Mouse (Mus musculus) cerebellum, adult 9-11 months (tissue): ENCODE measurements around the gene Mapre3.
"Not testable (repeated sequence)": the region's sequence is repeated elsewhere in the genome, so short reads cannot be mapped to it uniquely, and the experiment has no call there.

Experiments used
- DNase-seq: peaks from one replicate; pipeline ENCODE4 v3.0.0; 2022

Mapre3 gene

GRCm38 (mm10) chr5:30825166-30825565 lies 10.7 kb downstream of the Mapre3 start:
- DNase-seq = peak; percentile 46

DNA sequence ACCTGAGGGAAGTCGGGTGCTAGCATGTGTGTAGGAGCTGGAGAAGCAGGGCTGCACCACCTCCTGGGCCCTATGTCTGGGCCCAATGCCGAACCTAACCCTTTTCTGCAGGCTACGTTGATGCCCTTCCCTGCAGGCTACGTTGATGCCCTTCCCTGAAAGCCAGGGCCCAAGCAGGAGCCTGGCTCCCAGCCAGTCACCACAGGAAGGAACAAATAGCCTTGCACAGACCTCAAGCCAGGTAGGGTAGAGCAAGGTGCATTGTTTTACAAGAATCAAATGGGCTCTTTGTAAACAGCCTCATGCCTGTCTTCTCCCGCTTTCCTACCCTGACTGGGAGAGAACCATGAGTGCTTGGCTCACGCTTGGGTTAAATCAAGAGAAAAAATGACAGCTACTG lies 11.4 kb downstream of the Mapre3 start:
- peak; percentile 83 for DNase-seq

GRCm38 (mm10) chr5:30833416-30833815 lies 19.0 kb downstream of the Mapre3 start:
- no peak for DNase-seq

- DNase-seq = no peak
These were observed 25.3 kb downstream of the Mapre3 start for GRCm38 (mm10) chr5:30839731-30840130.

DNA sequence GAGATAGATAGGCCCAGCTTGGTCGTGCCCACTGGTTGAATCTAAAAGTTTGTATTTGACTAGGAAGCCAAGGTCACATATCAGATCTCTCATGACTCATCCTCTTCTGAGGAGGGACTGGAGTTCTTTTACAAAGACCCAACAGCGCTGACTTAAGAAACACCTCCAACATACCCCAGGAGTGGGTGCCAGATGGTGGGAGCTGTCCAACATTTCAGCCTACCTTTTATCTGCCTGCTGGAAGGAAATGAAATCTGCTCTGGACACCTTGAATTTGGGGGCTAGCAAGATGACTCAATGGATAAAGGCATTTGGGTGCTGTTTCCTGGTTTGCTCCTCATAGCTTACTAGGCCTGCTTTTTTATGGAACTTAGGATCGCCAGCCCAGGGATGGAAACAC lies 27.5 kb downstream of the Mapre3 start:
- DNase-seq = no peak

DNA sequence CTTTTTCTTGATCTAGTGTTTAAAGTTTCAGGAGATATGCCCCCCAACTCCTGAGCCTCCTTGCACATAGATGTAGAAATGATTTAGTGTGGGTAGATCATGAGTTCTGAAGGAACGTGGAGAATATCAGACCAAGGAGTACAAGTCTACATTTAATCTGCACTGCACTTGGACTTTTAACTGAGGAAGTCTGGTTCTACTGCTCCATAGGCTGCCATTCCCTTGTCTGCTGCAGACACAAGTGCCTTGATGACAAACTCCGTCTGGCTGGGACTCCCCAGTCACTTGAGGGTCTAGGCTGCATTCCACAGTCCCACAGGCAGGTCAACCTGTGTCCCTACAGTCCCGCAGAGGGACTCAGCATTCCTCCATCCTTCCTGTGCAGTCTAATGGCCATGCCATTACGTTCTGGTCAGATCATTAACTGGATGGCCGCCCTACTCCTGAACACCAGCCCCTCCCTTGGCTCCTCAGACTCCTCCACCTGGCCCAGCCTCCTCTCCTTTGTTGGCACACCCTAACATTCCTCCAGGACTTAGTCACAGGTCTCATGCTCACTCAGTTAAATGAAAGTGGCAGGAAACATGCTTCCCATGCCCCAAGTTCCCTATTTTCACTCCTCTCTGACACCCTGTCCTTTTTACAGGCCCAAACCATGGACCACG lies 35.6 kb downstream of the Mapre3 start:
- DNase-seq = no peak

- no peak for DNase-seq
These were observed 36.1 kb downstream of the Mapre3 start for GRCm38 (mm10) chr5:30850556-30850925.

GRCm38 (mm10) chr5:30853522-30853921 lies 39.1 kb downstream of the Mapre3 start:
- no peak for DNase-seq

GRCm38 (mm10) chr5:30855674-30856073 lies 41.2 kb downstream of the Mapre3 start:
- DNase-seq = no peak

GRCm38 (mm10) chr5:30856124-30856523 lies 41.7 kb downstream of the Mapre3 start:
- no peak for DNase-seq

- DNase-seq = no peak
These were observed 49.4 kb downstream of the Mapre3 start for GRCm38 (mm10) chr5:30863852-30864251.

- no peak for DNase-seq
These were observed 49.9 kb downstream of the Mapre3 start for GRCm38 (mm10) chr5:30864322-30864721.

GRCm38 (mm10) chr5:30866871-30867270 lies 52.4 kb downstream of the Mapre3 start:
- no peak for DNase-seq

GRCm38 (mm10) chr5:30867712-30868111 lies 53.3 kb downstream of the Mapre3 start, which contains the start of gene Tmem214:
Tmem214 (plus strand) TSS chr5:30868012.
- no peak for DNase-seq

DNA sequence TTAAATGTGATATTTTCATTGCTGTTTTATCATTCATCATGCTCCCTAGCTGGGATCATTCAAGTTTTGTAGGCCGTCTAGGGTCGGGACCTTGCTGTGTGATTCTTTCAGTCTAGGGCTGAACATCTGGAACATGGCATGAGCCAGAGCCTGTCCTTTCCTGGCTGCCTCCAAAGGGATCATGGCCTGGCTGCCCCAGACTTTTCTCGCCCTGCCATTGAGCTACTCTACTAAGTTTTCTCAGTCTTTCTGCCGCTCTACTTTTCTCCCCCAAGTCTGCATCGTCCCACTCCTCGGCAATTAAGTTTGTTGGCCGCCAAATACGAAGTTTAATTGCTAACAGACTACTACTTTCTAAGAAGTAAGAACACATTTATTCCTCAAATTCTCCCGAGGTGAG lies 54.5 kb downstream of the Mapre3 start:
- DNase-seq = no peak

- peak; percentile 90 for DNase-seq
These were observed 55.1 kb downstream of the Mapre3 start for GRCm38 (mm10) chr5:30869405-30870130.

GRCm38 (mm10) chr5:30870131-30870406 lies 55.6 kb downstream of the Mapre3 start:
- no peak for DNase-seq

DNA sequence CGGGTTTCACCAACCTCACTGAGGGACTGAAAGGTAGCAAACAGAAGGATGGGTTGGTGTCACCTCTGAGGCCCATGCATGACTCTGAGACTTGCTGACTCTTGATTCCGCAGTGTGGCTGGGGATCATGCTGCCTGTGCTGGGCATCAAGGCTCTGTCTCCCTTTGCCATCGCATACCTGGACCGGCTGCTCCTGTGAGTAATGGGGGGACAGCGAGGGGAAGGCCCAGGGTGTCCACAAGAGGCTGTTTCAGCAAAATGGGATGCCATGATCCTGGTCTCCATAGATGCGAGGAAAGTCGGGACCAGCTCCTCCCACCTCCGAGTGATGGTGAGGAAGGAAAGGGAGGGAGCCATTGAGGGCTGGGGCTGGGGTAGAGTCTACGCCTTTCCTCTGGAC lies 58.1 kb downstream of the Mapre3 start:
- DNase-seq = no peak

DNA sequence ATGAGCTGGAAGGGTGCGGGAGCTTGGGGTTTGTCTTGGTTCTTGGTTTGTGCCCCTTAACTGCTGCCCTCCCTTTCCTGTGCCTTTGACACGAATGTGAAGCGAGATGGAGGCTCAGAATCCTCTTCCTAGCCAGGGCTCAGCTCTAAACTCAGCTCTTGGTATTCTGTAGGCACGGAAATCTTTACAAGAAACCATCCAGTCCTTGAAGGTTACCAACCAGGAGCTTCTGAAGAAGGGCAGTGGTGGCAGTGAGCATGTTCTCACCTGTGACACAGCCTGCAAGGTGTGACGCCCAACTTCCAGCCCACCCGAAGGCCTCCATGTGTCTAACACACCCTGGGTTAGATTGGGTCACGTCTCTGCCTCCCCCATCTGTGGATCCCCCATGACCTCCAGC lies 59.9 kb downstream of the Mapre3 start:
- no peak for DNase-seq

DNA sequence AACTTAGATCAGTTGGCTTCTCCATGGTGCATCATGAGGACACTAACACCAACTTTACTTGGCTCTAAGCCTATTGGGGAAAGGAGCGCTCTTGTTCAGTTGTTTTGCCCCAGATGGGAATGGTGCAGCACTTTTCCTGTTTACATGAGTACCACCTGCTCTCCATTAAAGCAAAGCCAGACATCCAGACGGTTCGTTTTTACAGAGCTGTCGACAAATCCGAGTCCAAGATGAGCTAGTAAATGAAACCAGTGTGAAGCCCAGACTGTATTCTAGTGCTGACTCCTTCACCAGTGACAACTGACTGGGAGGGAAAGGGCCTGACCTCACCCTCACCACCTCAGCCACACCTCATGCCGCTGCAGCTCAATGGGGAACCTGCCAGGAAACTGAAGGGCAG lies 64.2 kb downstream of the Mapre3 start:
- no peak for DNase-seq

- DNase-seq = no peak
These were observed 65.0 kb downstream of the Mapre3 start for GRCm38 (mm10) chr5:30879347-30879943.

DNA sequence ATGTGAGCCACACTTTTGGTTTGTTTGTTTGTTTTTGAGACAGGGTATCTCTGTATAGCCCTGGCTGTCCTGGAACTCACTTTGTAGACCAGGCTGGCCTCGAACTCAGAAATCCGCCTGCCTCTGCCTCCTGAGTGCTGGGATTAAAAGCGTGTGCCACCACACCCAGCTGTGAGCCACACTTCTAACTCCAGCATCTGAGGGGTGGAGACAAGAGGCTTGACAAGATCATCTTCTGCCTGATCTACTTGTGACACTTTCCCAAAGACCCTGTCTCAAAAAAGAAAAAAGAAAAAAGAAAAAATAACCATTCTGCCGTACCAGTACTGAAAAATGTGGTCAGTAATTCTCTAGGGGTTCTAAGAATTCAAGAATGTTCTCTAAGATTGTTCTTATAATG lies 67.4 kb downstream of the Mapre3 start:
- DNase-seq = not testable (repeated sequence)

DNA sequence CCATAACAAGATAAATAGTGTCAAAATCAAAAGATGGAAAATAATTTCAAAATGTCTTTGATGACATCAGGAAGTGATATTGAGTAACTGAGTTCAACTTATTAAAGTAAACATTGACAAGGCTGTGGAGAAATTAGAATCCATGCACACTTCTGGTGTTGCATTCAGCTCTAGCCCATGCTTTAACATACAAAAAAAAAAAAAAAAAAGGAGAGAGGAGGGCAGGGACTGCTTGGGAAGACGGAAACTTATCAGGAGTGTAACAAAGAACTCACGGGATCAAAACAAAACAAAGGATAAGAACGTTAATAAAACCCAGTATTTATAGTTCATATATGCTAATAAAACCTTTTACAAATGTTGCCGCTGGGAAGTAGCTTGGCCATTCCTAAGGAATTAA lies 71.8 kb downstream of the Mapre3 start:
- no peak for DNase-seq

DNA sequence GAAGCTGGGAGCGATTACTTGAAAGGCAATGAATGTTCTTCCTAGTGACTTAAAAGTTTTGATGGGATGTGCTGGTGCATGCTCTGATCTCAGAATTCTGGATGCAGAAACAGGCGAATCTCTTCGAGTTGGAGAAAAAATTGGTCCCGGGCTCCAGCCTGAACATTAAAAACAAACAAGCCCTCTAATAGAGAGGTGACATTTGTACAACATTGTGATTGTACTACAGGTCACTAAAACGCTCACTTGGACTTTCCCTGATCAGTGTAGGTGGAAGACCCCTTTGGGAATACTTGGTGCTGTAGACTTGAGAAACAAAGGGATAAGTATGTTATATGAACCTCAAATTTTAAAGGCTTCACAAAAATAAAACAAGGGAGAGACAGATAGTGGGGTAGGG lies 72.3 kb downstream of the Mapre3 start:
- no peak for DNase-seq

GRCm38 (mm10) chr5:30887331-30887761 lies 72.9 kb downstream of the Mapre3 start:
- DNase-seq = peak; percentile 89
